Mouse (Mus musculus): ENCODE measurements around the gene Zfp606. TPM values are rescaled to one million over a fixed set of nuclear protein-coding genes. Genes with fewer than 3 reads are reported as not detected.

The Zfp606 gene
- total and polyA plus RNA-seq, 2 experiments from 2014 or later: 23.3 to 27.1 TPM

DNA sequence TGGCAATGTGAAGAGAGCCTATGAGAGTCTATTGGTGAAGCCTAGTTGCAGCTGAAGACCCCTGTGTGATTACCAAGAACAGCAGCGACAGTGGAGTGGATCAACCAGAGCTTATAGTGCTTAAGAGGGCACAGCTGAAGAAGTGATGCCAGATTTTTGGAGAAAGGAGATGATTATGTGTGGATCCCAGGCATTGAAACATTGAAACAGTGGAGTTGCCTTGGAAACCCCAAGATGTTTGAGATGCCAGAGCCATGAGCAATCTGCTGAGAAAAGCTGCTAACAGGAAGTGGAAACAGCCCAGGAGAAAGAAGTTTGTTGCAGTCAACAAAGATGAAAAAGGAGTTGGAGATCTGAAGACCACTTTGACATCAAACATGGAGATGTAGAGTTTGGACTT is 32.8 kb downstream of the Zfp606 start:
- no peak for DNase-seq (ENCODE audit: low spot score)
- 69% methylated on average over 1 of the region's 1 CpGs for WGBS
- no peaks in the 10 kb centered on the region for H3K4me1 ChIP-seq (ENCODE audit: insufficient read depth, low read length)
- no peak overlapping the region for H3K4me2 ChIP-seq (ENCODE audit: low read depth, low read length, poor library complexity, severe bottlenecking)
- H3K27ac ChIP-seq (ENCODE audit: low read depth, low read length): no peak overlapping the region
- TF ChIP-seq CTCF (IDR thresholded peaks at IDR 0.05): no peak
- no peaks in the 10 kb centered on the region for H3K36me3 ChIP-seq (ENCODE audit: insufficient read depth, low read length)
- no peak overlapping the region for H3K9ac ChIP-seq (replicated peaks; ENCODE audit: low read length, poor library complexity, severe bottlenecking)
- H3K27me3 ChIP-seq (ENCODE audit: insufficient read depth, low read length): no peaks in the 10 kb centered on the region
- H3K4me3 ChIP-seq (ENCODE audit: low read depth, low read length): no peak overlapping the region
- no peak for ATAC-seq (ENCODE audit: low FRiP score)
- peaks cover 18% of the 10 kb centered on the region; the same call in 1 of the 2 replicates for H3K9me3 ChIP-seq (ENCODE audit: low read length)

DNA sequence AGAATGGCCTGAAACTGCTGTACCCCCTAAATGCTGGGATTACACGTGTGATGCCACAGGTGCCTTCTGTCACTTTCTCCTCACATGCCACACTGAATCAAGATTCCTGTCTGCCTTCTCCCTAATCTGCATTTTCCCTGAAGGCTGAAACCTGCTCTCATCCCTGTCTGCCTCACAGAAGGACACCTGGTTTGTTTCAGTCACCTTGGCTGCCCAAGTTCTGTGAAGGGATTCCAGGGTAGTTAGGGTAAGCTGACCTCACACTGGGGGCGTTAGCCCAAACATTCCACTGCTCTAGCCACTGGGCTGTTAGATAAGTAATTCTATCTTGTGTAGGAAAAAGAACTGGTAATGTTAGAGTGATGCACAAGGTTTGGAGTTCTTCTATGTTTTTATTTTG is 34.1 kb downstream of the Zfp606 start, which contains the start of gene 2900092C05Rik:
TSS of gene 2900092C05Rik (plus strand) at position 301 of the 400 bp plus-strand sequence.
- Histone ChIP-seq H3K4me1 (ENCODE audit: insufficient read depth, low read length) (no peaks in the 10 kb centered on the region), H3K27ac (ENCODE audit: low read depth, low read length) (no peak within 1 kb of the TSS), H3K9me3 (ENCODE audit: low read length) (peaks cover 22% of the 10 kb centered on the region; the same call in 1 of the 2 replicates), H3K4me3 (ENCODE audit: low read depth, low read length) (no peak within 1 kb of the TSS), H3K4me2 (ENCODE audit: low read depth, low read length, poor library complexity, severe bottlenecking) (no peak within 1 kb of the TSS), H3K27me3 (ENCODE audit: insufficient read depth, low read length) (no peaks in the 10 kb centered on the region), H3K9ac (replicated peaks; ENCODE audit: low read length, poor library complexity, severe bottlenecking) (no peak within 1 kb of the TSS), H3K36me3 (ENCODE audit: insufficient read depth, low read length) (no peaks in the 10 kb centered on the region)
- WGBS: 61% methylated on average over 2 of the region's 2 CpGs
- no peak for DNase-seq (ENCODE audit: low spot score)
- no peak for ATAC-seq (ENCODE audit: low FRiP score)
- TF ChIP-seq CTCF (IDR thresholded peaks at IDR 0.05): no peak

Other genes with a start within 250 kb of the Zfp606 start
- not detected in 2 replicates for gene Vmn1r81, start 210.0 kb upstream of the Zfp606 start, total RNA-seq (2014; rRNA removed)
- not detected in 2 replicates for gene Vmn1r81, start 210.0 kb upstream of the Zfp606 start, polyA plus RNA-seq (2015; fragmentation: Nextera tagmentation; extraction: Ambion mirVana)
- gene Vmn1r82, start 177.9 kb upstream of the Zfp606 start, total RNA-seq (2014; rRNA removed): not detected in 2 replicates
- gene Vmn1r82, start 177.9 kb upstream of the Zfp606 start, polyA plus RNA-seq (2015; fragmentation: Nextera tagmentation; extraction: Ambion mirVana): not detected in 2 replicates
- gene Vmn1r83, start 148.8 kb upstream of the Zfp606 start, total RNA-seq (2014; rRNA removed): not detected in 2 replicates
- not detected in 2 replicates for gene Vmn1r83, start 148.8 kb upstream of the Zfp606 start, polyA plus RNA-seq (2015; fragmentation: Nextera tagmentation; extraction: Ambion mirVana)
- gene Vmn1r84, start 109.0 kb upstream of the Zfp606 start, total RNA-seq (2014; rRNA removed): not detected in 2 replicates
- not detected in 2 replicates for gene Vmn1r84, start 109.0 kb upstream of the Zfp606 start, polyA plus RNA-seq (2015; fragmentation: Nextera tagmentation; extraction: Ambion mirVana)
- gene Zfp551, start 55.5 kb upstream of the Zfp606 start, total RNA-seq (2014; rRNA removed): 9.0 and 11.0 TPM in 2 replicates
- gene Zfp551, start 55.5 kb upstream of the Zfp606 start, polyA plus RNA-seq (2015; fragmentation: Nextera tagmentation; extraction: Ambion mirVana): 9.6 and 10.2 TPM in 2 replicates
- not detected in 2 replicates for gene 2900092C05Rik, start 34.2 kb downstream of the Zfp606 start, total RNA-seq (2014; rRNA removed)
- gene 2900092C05Rik, start 34.2 kb downstream of the Zfp606 start, polyA plus RNA-seq (2015; fragmentation: Nextera tagmentation; extraction: Ambion mirVana): not detected in 2 replicates
- gene Vmn2r53, start 130.5 kb downstream of the Zfp606 start, total RNA-seq (2014; rRNA removed): under 0.01 and 0.05 TPM in 2 replicates
- 0.01 TPM in 1 of 2 replicates, not detected in the other for gene Vmn2r53, start 130.5 kb downstream of the Zfp606 start, polyA plus RNA-seq (2015; fragmentation: Nextera tagmentation; extraction: Ambion mirVana)
- not detected in 2 replicates for gene Vmn2r54, start 162.0 kb downstream of the Zfp606 start, total RNA-seq (2014; rRNA removed)
- gene Vmn2r54, start 162.0 kb downstream of the Zfp606 start, polyA plus RNA-seq (2015; fragmentation: Nextera tagmentation; extraction: Ambion mirVana): not detected in 2 replicates
- gene Vmn2r55, start 206.7 kb downstream of the Zfp606 start, total RNA-seq (2014; rRNA removed): not detected in 2 replicates
- 0.09 TPM in 1 of 2 replicates, not detected in the other for gene Vmn2r55, start 206.7 kb downstream of the Zfp606 start, polyA plus RNA-seq (2015; fragmentation: Nextera tagmentation; extraction: Ambion mirVana)

All from midbrain, postnatal 0 days (tissue).